ENCODE assay signal across 8 mouse cellular contexts in the genomic region with DNA sequence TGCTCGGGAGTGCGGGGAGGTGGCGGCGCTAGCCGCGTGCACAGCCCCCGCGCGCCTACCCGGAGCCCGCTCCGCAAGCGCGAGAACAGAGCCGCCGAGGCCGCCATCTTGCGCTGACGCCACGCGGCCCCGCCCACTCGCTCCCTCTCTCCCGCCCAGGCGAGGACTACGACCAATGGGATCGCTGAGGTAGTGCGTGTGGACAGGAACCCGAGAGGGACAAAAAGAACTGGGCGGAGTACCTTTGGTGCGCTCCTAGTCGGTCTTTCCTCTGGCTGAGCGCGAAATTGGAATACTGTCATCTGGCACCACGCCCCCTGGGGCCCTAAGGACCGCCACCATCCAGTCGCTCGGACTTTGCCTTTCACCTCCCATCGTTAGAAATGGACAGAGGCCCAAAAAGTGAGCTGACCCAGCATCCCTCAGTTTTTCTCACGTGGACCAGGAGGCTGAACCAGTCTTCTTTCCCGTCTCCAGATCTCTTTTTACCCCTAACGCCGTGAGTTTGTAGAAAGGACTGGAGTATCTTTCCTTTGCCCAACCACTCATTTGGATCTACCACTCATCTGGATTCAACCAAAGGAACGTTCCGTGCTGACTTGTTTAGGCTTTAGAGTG. TPM values are rescaled to one million over a fixed set of nuclear protein-coding genes. Genes with fewer than 3 reads are reported as not detected.
DNase-seq lines count a peak whose midpoint lies in the region; ATAC-seq lines count a peak whose summit lies in the region.

A gene (minus strand): TSS at position 147 of the 618 bp plus-strand sequence.

- peak; percentile 91 for DNase-seq in adipocyte (ENCODE audit: low spot score)
- DNase-seq in embryo, embryonic 10 days (ENCODE audit: low spot score) = peak; percentile 98
- peak; percentile 97 for DNase-seq in gastrocnemius, postnatal 10 days
- DNase-seq in induced T-regulatory cell, adult 2 months (ENCODE audit: low read depth) = peak; percentile 97
- peak; percentile 94 to 98 for DNase-seq in left cerebral cortex, adult 9 months (ENCODE audit: low spot score in 2 of 2)
- DNase-seq in right cerebral cortex, postnatal 14 days = peak; percentile 99
- DNase-seq in urinary bladder, postnatal 36 days (ENCODE audit: low spot score in 2 of 2) = peak; percentile 95 to 97

- ATAC-seq in megakaryocyte progenitor cell, adult 5-6 weeks (replicated peaks; ENCODE audit: poor library complexity) = peak; percentile 99

RNA-seq across cellular contexts. Expression of the gene that starts here (rescaled TPM):
- total RNA-seq in gastrocnemius, postnatal 10 days (2021) = 10 to 100 TPM; 40.1 to 43.8 TPM
- total RNA-seq in megakaryocyte progenitor cell, adult 5-6 weeks (2015) = 41.2 and 45.2 TPM in 2 replicates
- total RNA-seq in megakaryocyte progenitor cell, adult 5-6 weeks (2017) = 37.6 and 51.9 TPM in 2 replicates

Comparison
In these comparisons a context has a peak if more than half of its experiments do, and no peak if none do; other contexts are left out.
1. Peak in every context shown above with its lines: DNase-seq and ATAC-seq.